Mouse (Mus musculus) duodenum, adult 2 months (tissue): ENCODE measurements around the gene Gcsh. TPM values are rescaled to one million over a fixed set of nuclear protein-coding genes. Genes with fewer than 3 reads are reported as not detected.

Experiments used
- polyA plus RNA-seq: library from polyadenylated mRNA; depleted of rRNA; stranded (reverse); fragments of >200 nt; gene quantifications from 2 replicates; pipeline ENCODE4 v1.2.3, GENCODE M21; 2012; ENCODE audit warnings: low replicate concordance; rRNA removed

The Gcsh gene
- 11.1 and 12.3 TPM in 2 replicates for polyA plus RNA-seq

DNA sequence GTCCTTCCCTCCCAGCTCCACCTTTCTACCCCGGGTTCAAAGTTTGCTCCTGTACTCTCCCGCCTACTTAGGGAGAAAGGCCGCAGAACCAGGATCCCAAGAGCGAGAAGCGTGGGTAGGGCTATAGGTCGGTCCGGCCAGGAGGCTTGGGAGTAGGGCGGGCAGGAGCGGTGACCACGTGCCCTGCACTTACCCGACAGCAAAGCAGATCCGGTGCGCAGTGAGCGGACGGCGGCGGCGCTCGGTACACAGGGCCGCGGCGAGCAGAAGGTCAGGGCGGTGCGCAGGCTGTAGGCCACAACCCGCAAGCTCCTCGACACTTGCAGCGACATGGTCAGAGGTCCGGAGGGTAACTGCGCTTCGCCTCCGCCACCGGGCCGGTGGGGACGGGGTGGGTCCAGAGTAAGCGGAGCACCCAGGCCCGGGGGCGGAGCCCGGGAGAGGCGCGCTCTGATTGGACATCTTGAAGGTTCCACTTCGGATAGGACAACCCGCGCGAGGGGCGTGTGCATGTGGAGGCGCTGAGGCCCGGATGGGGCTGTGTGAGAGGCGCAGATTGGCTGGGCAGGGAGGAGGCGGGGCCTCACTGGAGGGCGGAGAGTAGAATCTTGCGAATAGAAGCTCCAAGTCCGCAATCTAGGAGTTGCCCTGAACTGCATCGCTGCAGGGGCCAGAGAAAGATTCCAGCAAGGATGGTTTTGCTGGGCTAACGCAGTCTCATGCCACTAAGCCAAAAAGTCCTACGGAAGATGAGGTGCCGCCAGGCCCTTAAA, at the start of gene Gcsh:
TSS of gene Gcsh (minus strand) at position 443 of the 773 bp plus-strand sequence.

DNA sequence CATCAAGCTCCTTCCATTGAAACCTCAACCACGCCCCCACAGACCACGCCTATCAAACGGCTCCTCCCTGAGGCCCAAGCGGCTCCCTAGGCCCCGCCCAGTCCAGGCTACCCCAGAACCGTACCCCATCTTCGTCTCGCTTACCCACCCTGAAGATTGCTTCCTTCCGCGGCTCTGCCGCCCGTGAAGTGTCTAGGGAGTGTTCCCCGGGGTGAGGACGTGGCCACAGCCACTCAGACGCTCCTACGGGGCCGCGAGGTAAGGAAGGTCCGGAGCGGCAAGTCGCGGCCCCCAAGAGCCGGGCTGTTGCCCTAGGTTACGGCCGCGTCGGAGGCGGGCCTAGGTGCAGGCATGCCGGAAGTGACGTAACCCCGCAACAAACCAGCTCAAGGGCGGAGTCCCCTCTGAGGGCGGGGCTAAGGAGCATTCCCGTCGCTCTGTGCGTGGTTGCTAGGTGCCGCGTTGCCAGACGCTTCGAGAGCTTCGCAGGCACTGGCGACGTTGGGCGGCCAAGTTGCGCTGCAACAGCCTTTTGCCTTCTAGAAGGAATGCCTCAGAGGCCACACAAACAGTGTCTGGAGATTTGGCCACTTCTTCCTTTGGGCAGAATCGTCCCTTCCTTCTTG, 14.6 kb downstream of the Gcsh start, which contains the start of gene 1700030J22Rik:
TSS of gene 1700030J22Rik (minus strand) at position 329 of the 626 bp plus-strand sequence.

DNA sequence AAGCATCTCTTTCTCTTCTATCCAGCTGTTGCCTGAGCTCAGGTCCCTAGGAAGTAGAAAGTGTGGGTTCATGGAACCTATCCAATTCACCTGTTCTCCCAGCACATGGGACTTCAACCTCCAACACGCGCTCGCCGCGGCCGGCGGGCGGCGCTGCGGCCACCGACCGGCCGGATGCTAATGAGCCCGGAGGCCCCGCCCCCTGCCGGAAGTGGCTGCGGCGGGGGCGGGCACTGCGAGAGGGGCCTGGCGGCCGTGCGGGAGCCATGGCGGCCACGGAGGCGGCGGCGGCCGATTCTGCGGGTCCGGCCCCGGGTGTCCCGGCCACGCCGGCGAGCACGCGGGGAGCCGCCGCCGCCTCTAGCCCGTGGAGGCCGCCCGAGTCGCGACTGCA, 50.2 kb downstream of the Gcsh start, which contains the start of gene Atmin:
TSS of gene Atmin (plus strand) at position 233 of the 394 bp plus-strand sequence.

Other genes with a start within 250 kb of the Gcsh start
- gene Cmc2, start 72.1 kb downstream of the Gcsh start, polyA plus RNA-seq = 3.1 and 3.2 TPM in 2 replicates
- 1.1 and 2.2 TPM in 2 replicates for gene Cenpn, start 71.8 kb downstream of the Gcsh start, polyA plus RNA-seq
- 6.0 and 6.7 TPM in 2 replicates for gene Atmin, start 50.1 kb downstream of the Gcsh start, polyA plus RNA-seq
- 0.09 and 0.18 TPM in 2 replicates for gene 1700030J22Rik, start 14.6 kb downstream of the Gcsh start, polyA plus RNA-seq
- 0.04 TPM in 1 of 2 replicates, not detected in the other for gene Pkd1l2, start 88.9 kb upstream of the Gcsh start, polyA plus RNA-seq
- gene Bco1, start 102.3 kb upstream of the Gcsh start, polyA plus RNA-seq = 0.55 and 8.4 TPM in 2 replicates
- 2.3 and 3.9 TPM in 2 replicates for gene Gan, start 164.6 kb upstream of the Gcsh start, polyA plus RNA-seq